Mouse (Mus musculus): ENCODE measurements at regions not wholly inside any gene's neighbourhood (a gene's known extent, or its start where the extent isn't known, plus 50 kb on each side); places are given as distances from the start of the nearest gene placed in this dataset.

DNA sequence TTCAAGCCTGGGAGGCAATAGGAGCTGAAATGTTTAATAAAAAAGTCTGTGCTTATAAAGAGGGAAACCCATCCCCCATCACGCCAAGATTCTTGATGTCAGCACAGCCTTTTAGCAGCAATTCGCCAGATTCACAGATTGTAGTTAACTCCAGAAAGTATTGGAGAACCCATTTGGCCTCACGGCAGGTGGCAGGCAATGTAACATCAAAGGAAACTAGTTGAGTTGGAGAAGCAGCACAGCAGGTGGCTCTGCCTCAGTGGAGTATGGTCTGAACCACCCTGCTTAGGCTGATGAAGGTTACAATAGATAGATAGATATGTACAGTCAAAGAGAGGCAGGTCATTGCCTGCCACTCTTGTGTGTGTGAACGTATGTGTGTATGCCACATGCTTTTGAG, 420.8 kb upstream of the Klf6 start:
- TF ChIP-seq CTCF (IDR thresholded peaks at IDR 0.05; ENCODE audit: low read depth) (no peak), EP300 (optimal IDR thresholded peaks at IDR 0.05) (no peak)

All from stomach, postnatal 0 days (tissue).